Mouse (Mus musculus) midbrain, embryonic 11.5 days (tissue): ENCODE results near the gene Srsf4. TPM values are rescaled to one million over a fixed set of nuclear protein-coding genes. Genes with fewer than 3 reads are reported as not detected.
A peak's percentile ranks its signal among the peaks of the same experiment; 100 is the strongest.

ENCODE experiments used
- ATAC-seq: fragments of 200-750 bp; cut with Nextera tagmentation; 2 replicates; pipeline ENCODE4 v1.8.0; 2017; ENCODE audit warnings: moderate TSS enrichment, moderate library complexity; ENCODE audit not compliant: low FRiP score
- DNase-seq: peaks from one replicate; pipeline ENCODE4 v3.0.0; 2015; ENCODE audit warnings: low spot score; ENCODE audit errors: missing footprints
- H3K27ac ChIP-seq: fragments of 300-500 bp; sonication (generic); 2 replicates; pipeline ENCODE4 v1.5.1; 2014; ENCODE audit warnings: low read depth, low read length
- H3K27me3 ChIP-seq: fragments of 300-500 bp; sonication (generic); 2 replicates; pipeline ENCODE4 v1.6.1; 2014; ENCODE audit warnings: mild to moderate bottlenecking, low read length, moderate library complexity, mixed read lengths; ENCODE audit not compliant: control insufficient read depth, insufficient read depth
- H3K36me3 ChIP-seq: fragments of 300-500 bp; sonication (generic); 2 replicates; pipeline ENCODE4 v1.6.1; 2014; ENCODE audit warnings: mild to moderate bottlenecking, low read length, moderate library complexity, mixed read lengths; ENCODE audit not compliant: control insufficient read depth, insufficient read depth
- H3K4me1 ChIP-seq: fragments of 300-500 bp; sonication (generic); 2 replicates; pipeline ENCODE4 v1.6.1; 2014; ENCODE audit warnings: low read length; ENCODE audit not compliant: control insufficient read depth, insufficient read depth
- H3K4me2 ChIP-seq: fragments of 300-500 bp; sonication (generic); 2 replicates; pipeline ENCODE4 v1.6.1; 2014; ENCODE audit warnings: mild to moderate bottlenecking, moderate library complexity
- H3K4me3 ChIP-seq: fragments of 300-500 bp; sonication (generic); 2 replicates; pipeline ENCODE4 v1.5.1; 2014; ENCODE audit warnings: low read depth, low read length
- H3K9ac ChIP-seq: fragments of 300-500 bp; sonication (generic); 2 replicates; pipeline ENCODE4 v1.6.1; 2014; ENCODE audit warnings: low read length
- H3K9me3 ChIP-seq: fragments of 300-500 bp; sonication (generic); 2 replicates; pipeline ENCODE4 v1.6.1; 2016; ENCODE audit warnings: low read length; ENCODE audit not compliant: control insufficient read depth
- WGBS: fragments of 180-500 bp; shearing (Covaris S2); extraction: QIAGEN DNeasy Blood & Tissue Kit; methylation state at CpG from one replicate; pipeline ENCODE4 v1.1.7; 2014; 5-methylcytosine and 5-hydroxymethylcytosine counted together
- polyA plus RNA-seq: library from polyadenylated mRNA; unstranded; fragments of >200 nt; fragmentation: Nextera tagmentation; extraction: Ambion mirVana; gene quantifications from 2 replicates; pipeline ENCODE4 v1.2.1, GENCODE M21; 2014

Srsf4 gene
- polyA plus RNA-seq, 1 experiment from 2014 or later, result 157 TPM

DNA sequence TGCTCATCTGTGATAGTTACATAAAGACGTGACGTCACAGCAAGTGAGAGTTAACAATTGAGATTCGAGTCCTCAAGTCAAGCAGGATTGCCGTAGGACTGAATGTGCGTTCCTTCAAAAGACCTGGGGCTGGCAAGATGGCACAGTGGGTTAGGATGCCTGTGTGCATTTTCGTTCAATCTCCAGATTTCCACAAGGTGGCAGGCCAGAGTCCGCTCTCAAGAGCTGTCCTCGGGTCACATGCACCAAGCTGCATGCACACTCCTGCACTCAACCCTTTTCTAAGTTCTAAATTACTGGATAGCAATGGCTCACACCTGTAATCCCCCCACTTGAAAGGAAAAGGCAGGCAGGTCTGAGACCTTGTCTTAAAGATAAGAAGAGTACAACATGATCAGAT, 31.1 kb downstream of the Srsf4 start:
- DNase-seq, result peak; percentile 87
- H3K4me1 ChIP-seq, result no peaks in the 10 kb centered on the region; the same call in 1 of the 2 replicates
- no peak; the same call in 1 of the 2 replicates for ATAC-seq
- H3K4me2 ChIP-seq, result no peak overlapping the region
- H3K27ac ChIP-seq, result no peak overlapping the region
- no peak overlapping the region for H3K9ac ChIP-seq
- peaks cover 23% of the 10 kb centered on the region for H3K36me3 ChIP-seq
- no peaks in the 10 kb centered on the region for H3K9me3 ChIP-seq
- WGBS, result 58% methylated on average over 8 of the region's 8 CpGs
- no peak overlapping the region for H3K4me3 ChIP-seq
- no peaks in the 10 kb centered on the region for H3K27me3 ChIP-seq

DNA sequence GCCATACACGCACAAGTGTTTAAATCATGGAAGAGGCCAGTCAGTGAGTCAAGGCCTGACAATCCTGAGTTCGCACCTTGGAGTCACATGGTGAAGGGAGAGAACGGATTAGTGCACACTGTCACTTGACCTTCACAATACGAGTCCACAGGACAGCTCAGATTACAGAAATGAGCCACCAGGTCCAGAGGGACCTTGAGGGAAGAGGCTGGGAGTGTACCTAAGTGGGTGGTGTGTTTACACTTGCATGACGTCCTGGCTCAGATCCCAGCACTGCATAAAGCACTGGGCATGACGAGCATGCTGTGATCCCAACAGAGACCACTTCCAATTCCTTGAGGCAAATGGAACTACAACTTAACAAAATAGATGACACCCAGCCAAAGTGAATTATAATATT, 33.0 kb downstream of the Srsf4 start:
- Histone ChIP-seq H3K4me1 (peaks cover 12% of the 10 kb centered on the region), H3K9me3 (no peaks in the 10 kb centered on the region), H3K4me2 (no peak overlapping the region), H3K27me3 (no peaks in the 10 kb centered on the region), H3K9ac (no peak overlapping the region), H3K4me3 (no peak overlapping the region), H3K27ac (no peak overlapping the region), H3K36me3 (peaks cover 9% of the 10 kb centered on the region)
- WGBS, result 87% methylated on average over 6 of the region's 6 CpGs
- DNase-seq, result no peak
- ATAC-seq, result no peak

GRCm38 (mm10) chr4:131907912-131908311, 34.5 kb downstream of the Srsf4 start:
- ATAC-seq (no peak), DNase-seq (peak; percentile 89)
- Histone ChIP-seq H3K4me1 (peaks cover 12% of the 10 kb centered on the region), H3K9ac (no peak overlapping the region), H3K4me2 (no peak overlapping the region), H3K4me3 (no peak overlapping the region), H3K27me3 (peaks cover 5% of the 10 kb centered on the region), H3K36me3 (peaks cover 4% of the 10 kb centered on the region; the same call in 1 of the 2 replicates), H3K9me3 (no peaks in the 10 kb centered on the region), H3K27ac (no peak overlapping the region)
- WGBS, result 93% methylated on average over 3 of the region's 3 CpGs

- ATAC-seq (peak; percentile 67), DNase-seq (peak; percentile 92)
- 23% methylated on average over 18 of the region's 21 CpGs for WGBS
- Histone ChIP-seq H3K4me1 (peaks cover 18% of the 10 kb centered on the region), H3K9ac (no peak overlapping the region), H3K4me3 (no peak overlapping the region), H3K4me2 (peak overlapping the region; percentile 6; the same call in 1 of the 2 replicates), H3K9me3 (no peaks in the 10 kb centered on the region), H3K36me3 (peaks cover 4% of the 10 kb centered on the region; the same call in 1 of the 2 replicates), H3K27ac (no peak overlapping the region), H3K27me3 (peaks cover 21% of the 10 kb centered on the region)
These were observed 37.0 kb downstream of the Srsf4 start for GRCm38 (mm10) chr4:131910237-131910994.

- WGBS, result 59% methylated on average over 3 of the region's 5 CpGs
- Histone ChIP-seq H3K27ac (no peak overlapping the region), H3K4me2 (no peak overlapping the region), H3K4me3 (no peak overlapping the region), H3K9me3 (no peaks in the 10 kb centered on the region), H3K9ac (no peak overlapping the region), H3K36me3 (no peaks in the 10 kb centered on the region), H3K27me3 (peaks cover 32% of the 10 kb centered on the region), H3K4me1 (peaks cover 28% of the 10 kb centered on the region)
- ATAC-seq (no peak), DNase-seq (no peak)
These were observed 38.1 kb downstream of the Srsf4 start for GRCm38 (mm10) chr4:131911521-131911920.

- H3K27me3 ChIP-seq, result peaks cover 47% of the 10 kb centered on the region
- ATAC-seq, result no peak
- H3K9me3 ChIP-seq, result no peaks in the 10 kb centered on the region
- H3K4me3 ChIP-seq, result no peak overlapping the region
- H3K27ac ChIP-seq, result no peak overlapping the region
- 53% methylated on average over 10 of the region's 10 CpGs for WGBS
- no peak overlapping the region for H3K4me2 ChIP-seq
- H3K36me3 ChIP-seq, result no peaks in the 10 kb centered on the region
- H3K4me1 ChIP-seq, result peaks cover 28% of the 10 kb centered on the region
- no peak overlapping the region for H3K9ac ChIP-seq
- DNase-seq, result no peak
These were observed 40.1 kb downstream of the Srsf4 start for GRCm38 (mm10) chr4:131913526-131913925.

- no peak overlapping the region for H3K4me2 ChIP-seq
- ATAC-seq (no peak), DNase-seq (peak; percentile 93)
These were observed 40.7 kb downstream of the Srsf4 start for GRCm38 (mm10) chr4:131914046-131914643.

GRCm38 (mm10) chr4:131914891-131915469, 41.6 kb downstream of the Srsf4 start:
- Histone ChIP-seq H3K36me3 (no peaks in the 10 kb centered on the region), H3K27me3 (peaks cover 60% of the 10 kb centered on the region), H3K9me3 (no peaks in the 10 kb centered on the region), H3K4me3 (peak overlapping the region; percentile 12), H3K4me1 (peaks cover 29% of the 10 kb centered on the region), H3K27ac (no peak overlapping the region), H3K9ac (peak overlapping the region; percentile 3; the same call in 1 of the 2 replicates), H3K4me2 (peak overlapping the region; percentile 34)
- DNase-seq, result peak; percentile 93
- WGBS, result under 1% methylated on average over 31 of the region's 31 CpGs
- no peak for ATAC-seq

More at GRCm38 (mm10) chr4:131914046-131914643, 40.7 kb downstream of the Srsf4 start:
- H3K27ac ChIP-seq, result no peak overlapping the region
- H3K27me3 ChIP-seq, result peaks cover 52% of the 10 kb centered on the region
- no peaks in the 10 kb centered on the region for H3K36me3 ChIP-seq
- H3K4me3 ChIP-seq, result no peak overlapping the region
- peaks cover 29% of the 10 kb centered on the region for H3K4me1 ChIP-seq
- no peaks in the 10 kb centered on the region for H3K9me3 ChIP-seq
- H3K9ac ChIP-seq, result no peak overlapping the region
- 10% methylated on average over 9 of the region's 9 CpGs for WGBS
